Mouse (Mus musculus) gastrocnemius, adult 2 months (tissue): ENCODE results near the gene Slc16a5. TPM values are rescaled to one million over a fixed set of nuclear protein-coding genes. Genes with fewer than 3 reads are reported as not detected.
"Not testable (repeated sequence)": the region's sequence is repeated elsewhere in the genome, so short reads cannot be mapped to it uniquely, and the experiment has no call there.

Source experiments
- DNase-seq: peaks from one replicate; pipeline ENCODE4 v3.0.0; 2022
- H3K27ac ChIP-seq: fragments of 200-600 bp; 2 replicates; pipeline ENCODE4 v1.8.1; 2022; ENCODE audit warnings: mild to moderate bottlenecking
- H3K4me3 ChIP-seq: fragments of 200-600 bp; 2 replicates; pipeline ENCODE4 v1.8.1; 2022; ENCODE audit warnings: mild to moderate bottlenecking, moderate library complexity
- CTCF ChIP-seq: fragments of 200-600 bp; IDR thresholded peaks from 2 replicates; pipeline ENCODE4 v1.8.1; 2022; ENCODE audit warnings: antibody characterized with exemption, mild to moderate bottlenecking, moderate library complexity
- intact Hi-C: fragments of 180-260 bp; cut with DNase I; formaldehyde crosslinking; loops from one replicate; pipeline ENCODE4 v1.15.1; 2025
- total RNA-seq, 2 experiments: library from RNA; stranded (reverse); gene quantifications; 2 replicates each; pipeline ENCODE4 v1.2.3; 2021

Slc16a5 gene
- total RNA-seq, 2 experiments from 2014 or later: not detected

GRCm38 (mm10) chr11:115452281-115452860, 9.9 kb upstream of the Slc16a5 start:
- Histone ChIP-seq H3K4me3 (no peak overlapping the region), H3K27ac (no peak overlapping the region)
- DNase-seq: no peak
- intact Hi-C loops: no loop called here
- no peak for TF ChIP-seq CTCF

GRCm38 (mm10) chr11:115453306-115453705, 9.0 kb upstream of the Slc16a5 start:
- intact Hi-C loops: no loop called here

GRCm38 (mm10) chr11:115454822-115455221, 7.5 kb upstream of the Slc16a5 start:
- DNase-seq, H3K27ac ChIP-seq, H3K4me3 ChIP-seq, intact Hi-C loops: not testable (repeated sequence)

More at GRCm38 (mm10) chr11:115453306-115453705, 9.0 kb upstream of the Slc16a5 start:
- TF ChIP-seq CTCF: no peak
- DNase-seq: no peak
- Histone ChIP-seq H3K27ac (no peak overlapping the region), H3K4me3 (no peak overlapping the region)

GRCm38 (mm10) chr11:115455619-115456018, 6.7 kb upstream of the Slc16a5 start:
- Histone ChIP-seq H3K4me3 (no peak overlapping the region), H3K27ac (no peak overlapping the region)
- DNase-seq: no peak
- no peak for TF ChIP-seq CTCF
- intact Hi-C loops: no loop called here

- Histone ChIP-seq H3K4me3 (no peak overlapping the region), H3K27ac (no peak overlapping the region)
- DNase-seq: no peak
- intact Hi-C loops: no loop called here
- TF ChIP-seq CTCF: no peak
Observed at GRCm38 (mm10) chr11:115456182-115456581, 6.1 kb upstream of the Slc16a5 start.

- TF ChIP-seq CTCF: no peak
- H3K27ac ChIP-seq: no peak overlapping the region
- intact Hi-C loops: no loop called here
Observed at GRCm38 (mm10) chr11:115457405-115457804, 4.9 kb upstream of the Slc16a5 start.

GRCm38 (mm10) chr11:115460976-115461375, 1.3 kb upstream of the Slc16a5 start:
- Histone ChIP-seq H3K4me3 (no peak overlapping the region), H3K27ac (no peak overlapping the region)
- intact Hi-C loops: no loop called here
- no peak for DNase-seq
- TF ChIP-seq CTCF: peak; percentile 25; the same call in 1 of the 2 replicates

More at GRCm38 (mm10) chr11:115457405-115457804, 4.9 kb upstream of the Slc16a5 start:
- no peak overlapping the region for H3K4me3 ChIP-seq
- DNase-seq: no peak

- intact Hi-C loops: no loop called here
- H3K4me3 ChIP-seq: no peak overlapping the region
- TF ChIP-seq CTCF: no peak
- no peak for DNase-seq
- no peak overlapping the region for H3K27ac ChIP-seq
Observed at GRCm38 (mm10) chr11:115461846-115462242, 430 bp upstream of the Slc16a5 start.

- no peak overlapping the region for H3K4me3 ChIP-seq
- no peak for TF ChIP-seq CTCF
- no peak overlapping the region for H3K27ac ChIP-seq
- intact Hi-C loops: no loop called here
- no peak for DNase-seq
Observed at GRCm38 (mm10) chr11:115463397-115463796, 1.1 kb downstream of the Slc16a5 start.

GRCm38 (mm10) chr11:115464851-115465250, 2.6 kb downstream of the Slc16a5 start:
- no peak for DNase-seq
- Histone ChIP-seq H3K4me3 (no peak overlapping the region), H3K27ac (no peak overlapping the region)
- intact Hi-C loops: no loop called here
- no peak for TF ChIP-seq CTCF

- Histone ChIP-seq H3K27ac (no peak overlapping the region), H3K4me3 (no peak overlapping the region)
- DNase-seq: no peak
- intact Hi-C loops: no loop called here
- TF ChIP-seq CTCF: no peak
Observed at GRCm38 (mm10) chr11:115467217-115467618, 4.9 kb downstream of the Slc16a5 start.

- DNase-seq: peak; percentile 38
- H3K4me3 ChIP-seq: no peak overlapping the region
- H3K27ac ChIP-seq: no peak overlapping the region
- no peak for TF ChIP-seq CTCF
- intact Hi-C loops: no loop called here
Observed at GRCm38 (mm10) chr11:115472183-115472582, 9.9 kb downstream of the Slc16a5 start.

- DNase-seq: peak; percentile 92
- TF ChIP-seq CTCF: no peak; the same call in none of the 2 replicates
- Histone ChIP-seq H3K4me3 (peak overlapping the region; percentile 48), H3K27ac (peak overlapping the region; percentile 77)
- intact Hi-C loops: loop anchor here (2.0 kb wide), 2 partner anchors 45 to 115 kb away; no protein-coding TSS in a partner anchor
Observed at GRCm38 (mm10) chr11:115473626-115474275, 11.5 kb downstream of the Slc16a5 start.
